Comparison of ENCODE assay signal across 33 mouse cellular contexts in genomic region chr8:128991389-128991788, GRCm38 (mm10).
"Had no signal": no experiment of that assay in that cellular context is flagged by ENCODE, and none has a peak within 500 bp of the region (broad histone marks: within the 10 kb centered on the region; RNA-seq: fewer than 3 reads in every experiment).

No protein-coding gene starts in this region.

- DNase-seq: heart, postnatal 10 days; heart, postnatal 14 days; heart, postnatal 36 days; heart, postnatal 4 days; kidney, adult 11 months; kidney, adult 18-20 months; kidney, adult 2 months; kidney, adult 8-10 months; kidney, adult 9 months; kidney, postnatal 10 days; kidney, postnatal 14 days; kidney, postnatal 25 days; kidney, postnatal 36 days; kidney, postnatal 4 days; layer of hippocampus, adult 9-11 months; layer of hippocampus, postnatal 36 days had no signal

- H3K4me3 ChIP-seq: heart, embryonic 10.5 days; heart, embryonic 12.5 days; heart, embryonic 13.5 days; heart, embryonic 15.5 days; hindbrain, embryonic 10.5 days; hindbrain, embryonic 12.5 days; hindbrain, embryonic 13.5 days; hindbrain, embryonic 15.5 days; kidney, embryonic 15.5 days; layer of hippocampus, adult 2 months; left cerebral cortex, adult 2 months had no signal

- ATAC-seq: hindbrain, embryonic 16.5 days; hindbrain, postnatal 0 days; inflammation-experienced regulatory T-cells, adult 6 months had no signal

- H3K9ac ChIP-seq: heart, embryonic 12.5 days; heart, embryonic 13.5 days; heart, embryonic 15.5 days; hindbrain, embryonic 12.5 days; hindbrain, embryonic 13.5 days; hindbrain, embryonic 14.5 days; hindbrain, embryonic 15.5 days; kidney, embryonic 15.5 days had no signal

- H3K36me3 ChIP-seq: heart, embryonic 10.5 days; heart, embryonic 12.5 days; heart, embryonic 13.5 days; heart, embryonic 15.5 days; hindbrain, embryonic 10.5 days; hindbrain, embryonic 12.5 days; hindbrain, embryonic 13.5 days; hindbrain, embryonic 15.5 days; kidney, embryonic 15.5 days had no signal

- H3K27ac ChIP-seq: heart, embryonic 10.5 days; heart, embryonic 13.5 days; heart, embryonic 15.5 days; hindbrain, embryonic 10.5 days; hindbrain, embryonic 12.5 days; hindbrain, embryonic 13.5 days; hindbrain, embryonic 14.5 days; hindbrain, embryonic 15.5 days; hindbrain, postnatal 0 days; kidney, embryonic 15.5 days; kidney, postnatal 0 days; layer of hippocampus, adult 2 months; left cerebral cortex, adult 2 months had no signal

- H3K4me2 ChIP-seq: heart, embryonic 11.5 days; heart, embryonic 12.5 days; heart, embryonic 13.5 days; heart, embryonic 15.5 days; hindbrain, embryonic 12.5 days; hindbrain, embryonic 13.5 days; hindbrain, embryonic 14.5 days; hindbrain, embryonic 15.5 days; kidney, embryonic 15.5 days had no signal

- H3K4me1 ChIP-seq: heart, embryonic 10.5 days; heart, embryonic 12.5 days; heart, embryonic 13.5 days; heart, embryonic 15.5 days; hindbrain, embryonic 10.5 days; hindbrain, embryonic 12.5 days; hindbrain, embryonic 13.5 days; hindbrain, embryonic 15.5 days; kidney, embryonic 15.5 days had no signal

- H3K27me3 ChIP-seq: heart, embryonic 12.5 days; heart, embryonic 13.5 days; heart, embryonic 15.5 days; hindbrain, embryonic 12.5 days; hindbrain, embryonic 13.5 days; hindbrain, embryonic 15.5 days; kidney, embryonic 15.5 days had no signal

- H3K9me3 ChIP-seq: heart, embryonic 10.5 days; heart, embryonic 13.5 days; heart, embryonic 15.5 days; hindbrain, embryonic 10.5 days; hindbrain, embryonic 12.5 days; hindbrain, embryonic 13.5 days; hindbrain, embryonic 15.5 days; kidney, embryonic 15.5 days had no signal
